Mouse (Mus musculus) right cerebral cortex, postnatal 4 days (tissue): ENCODE measurements around the gene Sfi1.
"Not testable (repeated sequence)": the region's sequence is repeated elsewhere in the genome, so short reads cannot be mapped to it uniquely, and the experiment has no call there.

Experiments used
- DNase-seq: peaks from one replicate; pipeline ENCODE4 v3.0.0-alpha.2; 2022

Gene Sfi1

DNA sequence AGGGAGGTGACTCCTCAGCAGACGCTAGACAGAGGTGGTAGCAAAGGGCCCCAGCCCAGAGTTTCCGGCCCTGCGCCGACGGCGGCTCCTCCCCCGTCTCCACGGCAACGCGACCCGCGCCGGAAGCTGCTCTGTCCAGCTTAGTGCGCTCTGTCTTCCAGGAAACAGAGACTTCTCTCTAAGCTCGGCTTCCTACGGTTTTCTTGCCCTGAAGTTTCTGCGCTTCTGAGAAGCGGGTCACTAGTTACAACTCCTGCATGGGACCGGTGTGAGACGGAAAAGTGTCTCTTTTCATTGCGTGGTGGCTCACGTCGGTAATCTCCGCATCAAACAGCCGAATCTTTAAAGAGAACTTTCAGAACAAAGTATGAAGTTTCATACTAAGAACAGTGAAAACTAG is at the start of gene Sfi1:
Sfi1 (minus strand) TSS at position 101 of the 400 bp plus-strand sequence.
- no peak for DNase-seq

DNA sequence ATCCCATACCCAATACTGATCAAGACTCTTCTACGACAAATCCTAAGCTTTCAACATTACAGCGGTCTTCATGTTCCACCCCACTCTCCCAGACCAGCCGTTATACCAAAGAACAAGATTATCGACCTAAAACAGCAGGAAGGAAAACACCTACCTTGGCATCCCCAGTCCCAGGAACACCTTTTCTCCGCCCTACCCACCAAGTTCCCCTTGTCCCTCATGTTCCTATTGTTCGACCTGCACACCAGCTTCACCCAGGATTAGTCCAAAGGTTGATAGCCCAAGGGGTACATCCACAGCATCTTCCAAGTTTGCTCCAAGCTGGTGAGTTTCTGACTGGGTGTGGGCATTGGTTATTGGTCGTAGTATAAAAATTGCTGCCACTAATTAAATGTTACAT is 49.1 kb upstream of the Sfi1 start:
- DNase-seq: no peak

DNA sequence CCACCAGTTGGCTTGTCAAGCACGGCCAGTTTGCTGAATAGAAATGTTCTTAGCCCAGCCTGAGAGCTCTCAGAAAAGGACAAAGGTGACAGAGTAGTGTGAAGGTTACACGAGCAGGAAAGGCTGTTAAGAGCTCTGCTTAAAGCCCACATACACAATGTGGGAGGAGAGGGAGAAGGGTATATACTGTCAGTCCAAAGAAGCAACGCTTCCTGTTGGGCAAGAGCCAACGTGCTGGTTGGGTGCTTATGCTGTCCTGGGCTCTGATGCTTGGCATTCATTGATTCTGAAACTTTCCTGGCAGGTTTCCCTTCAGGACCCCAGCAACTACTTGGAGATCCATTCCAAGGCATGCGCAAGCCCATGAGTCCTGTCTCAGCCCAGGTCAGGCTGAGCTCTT is 42.0 kb upstream of the Sfi1 start:
- no peak for DNase-seq

DNA sequence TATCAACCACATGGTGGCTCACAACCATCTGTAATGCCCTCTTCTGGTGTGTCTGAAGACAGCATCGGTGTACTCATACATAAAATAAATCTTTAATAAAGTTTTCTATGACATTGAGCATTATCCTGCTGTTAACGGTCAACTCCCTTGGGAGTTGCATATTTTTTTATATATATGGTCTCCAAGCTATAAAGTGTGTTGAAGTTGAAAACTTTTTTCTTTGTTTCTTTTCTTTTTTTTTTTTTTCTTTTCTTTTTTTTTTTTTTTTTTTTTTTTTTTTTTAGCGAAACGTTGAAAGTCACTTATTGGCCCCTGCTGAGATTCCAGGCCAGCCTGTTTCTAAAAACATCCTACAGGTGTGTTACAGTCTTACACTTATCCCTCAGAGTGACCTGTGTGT is 40.4 kb upstream of the Sfi1 start:
- no peak for DNase-seq

DNA sequence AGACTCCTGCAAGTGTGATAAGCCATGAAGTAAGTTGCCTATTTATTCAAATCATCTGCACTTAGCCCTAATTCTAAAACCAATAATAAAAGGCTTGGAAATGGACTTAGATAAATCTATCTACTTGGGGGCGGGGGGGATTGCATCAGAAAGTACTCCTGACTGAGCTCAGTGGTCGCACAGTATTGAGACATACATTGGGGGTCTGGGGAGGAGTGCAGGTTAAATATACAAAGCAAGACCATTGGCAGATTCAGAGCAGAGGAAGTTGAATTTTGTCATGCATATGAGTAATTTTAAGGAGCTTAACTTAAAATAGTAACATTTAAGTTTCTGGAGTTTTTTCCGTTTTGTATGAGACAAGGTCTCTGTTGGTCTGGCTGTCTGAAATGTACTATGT is 39.0 kb upstream of the Sfi1 start:
- DNase-seq: no peak

DNA sequence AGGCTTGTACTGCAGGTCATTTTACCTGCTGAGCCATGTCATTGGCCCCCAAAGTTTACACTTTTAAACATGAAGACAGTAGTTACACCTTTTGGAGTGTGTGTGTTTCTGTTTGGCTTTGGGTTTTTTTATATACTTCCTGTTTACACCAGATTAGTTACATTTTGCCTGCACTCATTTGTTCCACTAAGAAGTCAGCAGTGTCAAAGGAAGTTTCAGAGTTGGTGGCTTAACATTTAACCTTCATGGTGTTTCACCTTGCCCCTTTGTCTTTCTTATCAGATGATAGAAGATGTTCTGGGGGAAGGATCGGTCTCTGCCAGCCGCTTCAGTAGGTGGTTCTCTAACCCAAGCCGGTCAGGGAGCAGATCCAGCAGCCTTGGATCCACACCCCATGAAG is 33.9 kb upstream of the Sfi1 start:
- no peak for DNase-seq

DNA sequence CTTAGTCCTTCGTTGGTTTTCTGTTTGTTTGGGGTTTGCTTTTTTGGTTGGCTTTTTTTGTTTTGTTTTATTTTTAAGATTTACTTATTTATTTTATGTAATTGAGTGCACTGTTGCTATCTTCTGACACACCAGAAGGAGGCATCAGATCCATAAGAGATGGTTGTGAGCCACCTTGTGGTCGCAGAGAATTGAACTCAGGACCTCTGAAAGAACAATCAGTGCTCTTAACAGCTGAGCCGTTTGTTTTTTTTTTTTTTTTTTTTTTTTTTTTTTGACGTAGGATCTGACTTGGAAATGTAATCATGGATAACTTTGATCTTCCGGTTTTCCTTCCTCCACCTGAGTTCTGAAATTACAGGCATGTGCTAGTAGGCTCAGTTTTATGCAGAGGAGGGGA is 29.8 kb upstream of the Sfi1 start:
- DNase-seq: no peak

DNA sequence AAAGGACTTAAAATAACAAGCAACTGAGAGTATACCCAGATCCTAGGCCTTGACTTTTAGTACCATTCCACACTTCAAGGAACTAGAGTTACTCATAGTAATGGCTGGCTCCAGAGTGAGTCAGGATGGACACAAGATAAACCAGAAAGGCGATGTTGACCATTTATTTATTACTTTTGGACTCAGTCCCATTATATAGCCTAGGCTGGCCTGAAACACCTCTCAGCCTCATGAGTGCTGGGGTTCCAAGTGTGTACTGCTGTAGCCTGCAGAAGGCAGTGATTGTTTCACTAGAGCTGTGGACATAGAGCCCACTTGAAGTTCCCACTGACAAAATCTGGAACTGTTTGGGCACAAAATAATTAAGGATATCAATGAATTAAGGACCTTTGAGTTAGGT is 19.3 kb upstream of the Sfi1 start:
- DNase-seq: no peak

DNA sequence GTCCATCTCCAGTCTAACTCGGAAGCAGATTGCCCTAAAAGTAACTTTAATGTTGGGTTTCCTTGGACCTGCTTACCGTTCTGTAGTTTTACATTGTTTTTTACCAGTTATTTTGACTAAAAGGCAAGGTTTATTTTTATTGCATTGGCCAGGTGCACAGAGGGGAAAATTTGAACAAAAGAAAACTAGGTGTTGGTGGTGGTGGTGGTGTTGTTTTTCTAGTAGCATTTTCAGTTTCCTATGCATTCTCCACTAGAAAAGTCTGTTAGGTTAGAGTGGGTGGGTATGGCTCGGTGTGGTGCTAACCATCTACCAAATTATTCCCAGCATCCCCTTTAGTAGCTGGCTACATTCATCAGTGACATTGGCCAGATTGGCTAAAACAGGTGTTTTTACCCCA is 13.5 kb upstream of the Sfi1 start:
- DNase-seq: no peak

DNA sequence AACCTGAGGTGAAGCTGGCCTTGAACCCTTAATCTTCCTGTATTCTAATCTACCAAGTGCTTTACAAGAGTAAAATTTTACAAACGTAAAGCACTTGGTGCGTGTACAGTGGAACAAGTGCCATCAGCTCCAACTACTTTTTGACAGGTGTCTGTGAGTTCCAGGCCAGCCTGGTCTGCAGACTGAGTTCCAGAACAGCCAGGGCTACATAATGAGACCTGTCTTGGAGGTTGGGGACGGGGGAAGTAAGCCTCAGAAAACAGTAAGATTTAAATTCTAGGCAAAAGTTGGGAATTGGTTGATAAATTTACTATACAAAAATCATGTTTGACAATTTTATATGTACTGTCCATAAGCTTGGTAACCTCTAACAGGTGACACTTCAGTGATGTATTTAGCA is 11.9 kb upstream of the Sfi1 start:
- no peak for DNase-seq

DNA sequence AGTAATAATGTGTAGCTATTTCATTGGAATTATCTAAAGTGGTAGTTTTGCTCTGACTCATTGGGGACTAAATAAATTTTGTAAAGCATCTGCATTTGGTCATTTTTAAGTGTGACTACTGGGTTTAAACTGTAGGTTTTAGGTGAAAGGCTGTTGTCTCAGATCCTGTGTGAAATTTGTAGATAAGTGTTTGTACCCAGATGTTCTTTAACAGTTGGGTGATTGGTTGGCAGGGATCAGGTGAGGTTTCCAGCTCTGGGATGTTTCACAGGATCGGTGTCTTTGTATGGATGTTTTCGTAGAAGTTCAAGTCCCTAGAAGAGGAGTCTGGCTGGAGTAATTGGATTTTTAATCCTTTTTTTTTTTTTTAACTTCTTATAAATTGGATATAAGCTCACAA is 10.5 kb upstream of the Sfi1 start:
- DNase-seq: no peak

DNA sequence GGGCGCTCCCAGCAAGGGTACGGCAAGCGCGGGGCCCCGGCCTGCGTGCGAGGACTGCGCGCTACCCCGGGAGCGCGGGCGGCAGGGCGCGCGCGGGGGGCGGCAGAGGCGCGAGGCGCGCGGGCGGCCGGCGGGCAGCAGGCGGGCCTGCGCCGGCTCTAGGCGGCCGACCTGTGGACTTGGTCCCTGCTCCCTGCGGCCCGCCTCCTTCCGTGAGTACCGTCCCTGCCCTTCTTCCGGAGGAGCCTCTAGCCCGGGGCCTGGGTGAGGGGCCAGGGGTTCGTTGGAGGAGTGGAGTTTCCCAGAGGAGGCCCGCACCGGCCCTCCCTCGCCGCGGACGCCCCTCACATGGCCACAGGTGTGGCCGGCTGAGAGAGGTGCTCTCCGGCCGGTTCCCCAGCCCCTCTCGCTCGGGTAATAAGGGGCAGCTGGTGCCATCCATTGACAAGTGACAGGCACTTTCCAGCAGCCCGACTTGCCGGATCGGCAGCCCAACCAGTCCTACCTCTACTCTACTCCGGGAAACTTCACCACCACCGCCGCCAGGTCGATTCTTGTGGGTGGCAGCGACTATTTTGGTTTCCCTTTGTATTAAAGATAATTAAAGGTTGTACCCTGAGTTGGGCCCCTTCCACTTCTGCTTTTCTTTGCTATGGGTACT is 9.6 kb upstream of the Sfi1 start:
- peak; percentile 47 for DNase-seq

DNA sequence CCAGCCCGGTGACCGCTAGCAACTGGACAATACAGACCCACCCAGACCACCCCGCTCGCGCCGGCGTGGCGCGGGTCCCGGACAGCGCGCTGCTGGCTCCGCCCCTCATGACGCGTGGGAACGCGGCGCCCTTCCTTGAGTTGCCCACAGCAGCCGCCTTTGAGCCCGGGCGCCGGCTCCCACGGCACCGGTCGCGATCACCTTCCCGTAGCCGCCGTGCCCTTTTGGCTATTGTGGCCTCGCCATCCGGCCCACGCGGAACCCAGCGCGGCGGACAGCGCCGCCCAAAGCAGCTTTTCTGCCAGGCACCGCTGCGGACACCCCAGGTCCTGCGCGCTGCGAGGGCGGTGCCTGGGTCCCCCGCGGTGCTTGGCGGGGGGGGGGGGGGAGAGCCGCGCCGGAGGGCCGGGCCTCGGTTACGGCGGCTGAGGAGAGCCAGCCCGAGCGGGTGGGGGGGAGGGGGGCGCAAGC is 9.0 kb upstream of the Sfi1 start, which contains the start of gene Eif4enif1:
Eif4enif1 (plus strand) TSS at position 162 of the 471 bp plus-strand sequence.
- DNase-seq: peak; percentile 87

DNA sequence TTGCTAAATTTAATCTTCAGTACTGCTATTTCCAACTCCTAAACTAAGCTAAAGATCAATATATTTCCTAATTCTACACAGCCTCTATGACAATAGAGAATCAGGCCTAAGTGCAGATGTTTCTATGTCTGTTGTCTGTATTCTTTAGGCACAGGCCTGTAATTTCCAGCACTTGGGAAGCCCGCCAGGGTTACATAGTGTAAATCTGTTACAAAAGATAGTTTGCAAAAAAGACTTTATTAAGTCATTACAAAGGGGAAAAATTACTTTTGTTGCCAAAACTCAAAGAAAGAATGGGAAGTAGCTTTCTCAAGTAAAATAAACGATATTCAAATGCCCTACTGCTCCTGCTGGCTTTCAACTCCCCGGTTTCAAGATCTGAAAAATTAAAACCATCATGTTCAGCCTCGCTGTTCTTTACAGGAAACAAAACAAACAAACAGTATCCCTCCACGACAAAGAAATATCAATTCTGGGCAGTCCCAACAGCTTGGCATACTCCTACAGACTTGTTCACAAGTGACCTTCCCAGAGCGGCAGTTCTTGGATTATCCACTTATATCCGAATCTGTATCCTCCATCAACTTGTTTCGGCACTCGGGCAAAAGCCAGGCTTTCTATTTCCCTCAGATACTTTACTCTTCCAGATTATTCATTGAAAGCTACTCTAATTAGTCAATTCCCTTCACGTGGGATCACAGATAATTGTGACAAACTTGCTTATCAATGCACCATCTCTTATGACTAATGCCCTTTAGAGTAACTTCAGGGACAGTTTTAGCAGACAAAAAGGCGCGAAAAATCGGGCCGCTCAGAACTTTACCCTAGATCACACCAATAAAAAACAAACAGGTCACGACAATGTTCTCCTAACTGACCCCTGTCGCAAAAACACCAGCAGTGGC is 8.3 kb upstream of the Sfi1 start:
- peak; percentile 10 for DNase-seq

DNA sequence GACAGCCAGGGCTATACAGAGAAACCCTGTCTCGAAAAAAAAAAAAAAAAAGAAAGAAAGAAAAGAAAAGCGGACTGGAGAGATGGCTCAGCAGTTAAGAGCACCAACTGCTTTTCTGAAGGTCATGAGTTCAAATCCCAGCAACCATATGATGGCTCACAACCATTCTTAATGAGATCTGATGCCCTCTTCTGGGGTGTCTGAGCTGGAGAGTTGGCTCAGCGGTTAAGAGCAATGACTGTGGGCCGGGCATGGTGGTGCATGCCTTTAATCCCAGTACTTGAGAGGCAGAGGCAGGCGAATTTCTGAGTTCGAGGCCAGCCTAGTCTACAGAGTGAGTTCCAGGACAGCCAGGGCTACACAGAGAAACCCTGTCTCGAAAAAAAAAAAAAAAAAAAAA is 7.4 kb upstream of the Sfi1 start:
- DNase-seq: not testable (repeated sequence)

DNA sequence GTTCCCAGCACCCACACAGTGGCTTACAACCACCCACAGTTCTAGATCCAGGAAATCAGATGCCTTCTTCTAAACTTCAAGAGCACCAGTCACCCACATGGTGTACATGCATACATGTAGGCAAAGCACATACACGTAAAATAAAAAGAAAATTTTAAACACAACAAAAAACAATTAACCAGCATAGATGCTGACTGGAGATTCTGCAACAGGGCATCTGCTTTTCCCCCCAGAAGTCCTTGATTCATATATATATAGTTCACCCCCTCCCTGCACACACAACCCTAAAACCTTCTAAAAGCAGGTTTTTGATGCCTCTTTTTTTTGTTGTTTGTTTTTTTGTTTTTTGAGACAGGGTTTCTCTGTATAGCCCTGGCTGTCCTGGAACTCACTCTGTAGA is 10.6 kb downstream of the Sfi1 start:
- not testable (repeated sequence) for DNase-seq

DNA sequence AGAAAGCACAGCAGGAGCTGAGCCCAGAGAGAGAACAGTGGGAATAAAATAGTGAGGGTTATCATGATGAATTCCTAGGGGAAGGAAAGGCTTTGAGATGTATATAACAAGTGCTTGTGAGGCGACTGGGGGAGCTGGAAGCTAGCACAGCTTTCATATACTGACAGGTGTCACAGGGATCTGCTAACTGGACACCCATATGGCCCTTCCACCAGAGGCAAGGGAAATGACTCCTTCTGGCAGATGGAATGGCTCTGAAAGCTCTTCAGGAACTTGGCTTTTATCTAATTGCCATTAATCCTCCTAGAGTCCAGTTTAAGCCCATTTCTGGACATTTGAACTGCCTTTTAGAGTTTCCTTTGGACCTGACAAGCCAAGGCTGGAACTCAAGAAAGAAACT is 11.3 kb downstream of the Sfi1 start:
- DNase-seq: not testable (repeated sequence)

DNA sequence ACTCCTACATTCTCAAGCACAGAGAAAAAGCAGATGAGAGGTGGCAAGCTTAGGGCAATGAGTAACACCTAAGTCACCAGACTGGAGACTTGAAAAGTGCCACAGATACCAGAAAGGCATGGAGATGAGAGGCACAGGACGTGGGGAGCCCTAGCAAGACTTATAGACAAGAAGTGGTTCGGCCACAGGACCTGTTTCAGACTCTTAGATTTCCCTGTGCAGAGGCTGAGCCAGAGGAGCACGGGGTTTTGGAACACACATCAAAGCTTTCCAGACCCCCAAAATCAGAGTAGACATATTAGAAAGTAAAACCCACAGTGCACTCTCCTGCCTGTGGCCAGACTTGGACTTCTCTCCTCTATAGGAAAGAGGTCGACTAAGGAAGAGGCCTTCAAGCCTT is 12.0 kb downstream of the Sfi1 start:
- peak; percentile 53 for DNase-seq

DNA sequence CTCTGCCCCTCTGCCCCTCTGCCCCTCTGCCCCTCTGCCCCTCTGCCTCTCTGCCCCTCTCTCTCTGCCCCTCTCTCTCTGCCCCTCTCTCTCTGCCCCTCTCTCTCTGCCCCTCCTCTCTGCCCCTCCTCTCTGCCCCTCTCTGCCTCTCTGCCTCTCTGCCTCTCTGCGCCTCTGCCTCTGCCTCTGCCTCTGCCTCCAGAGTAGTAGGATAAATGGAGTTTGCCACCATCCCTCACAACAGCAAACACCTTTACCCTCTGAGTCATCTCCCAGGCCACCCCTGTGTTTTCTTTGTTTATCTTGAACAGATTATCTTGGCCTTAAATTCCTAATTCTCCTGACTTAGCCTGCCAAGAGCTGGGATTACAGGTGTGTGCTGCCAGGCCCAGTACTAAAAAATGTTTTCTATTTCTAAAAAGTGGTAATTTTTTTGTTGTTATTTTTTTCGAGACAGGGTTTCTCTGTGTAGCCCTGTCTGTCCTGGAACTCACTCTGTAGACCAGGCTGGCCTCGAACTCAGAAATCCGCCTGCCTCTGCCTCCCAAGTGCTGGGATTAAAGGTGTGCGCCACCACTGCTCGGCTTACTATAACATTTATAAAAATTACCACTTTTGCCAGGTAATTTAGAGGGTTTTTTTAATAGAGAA is 12.6 kb downstream of the Sfi1 start:
- not testable (repeated sequence) for DNase-seq

DNA sequence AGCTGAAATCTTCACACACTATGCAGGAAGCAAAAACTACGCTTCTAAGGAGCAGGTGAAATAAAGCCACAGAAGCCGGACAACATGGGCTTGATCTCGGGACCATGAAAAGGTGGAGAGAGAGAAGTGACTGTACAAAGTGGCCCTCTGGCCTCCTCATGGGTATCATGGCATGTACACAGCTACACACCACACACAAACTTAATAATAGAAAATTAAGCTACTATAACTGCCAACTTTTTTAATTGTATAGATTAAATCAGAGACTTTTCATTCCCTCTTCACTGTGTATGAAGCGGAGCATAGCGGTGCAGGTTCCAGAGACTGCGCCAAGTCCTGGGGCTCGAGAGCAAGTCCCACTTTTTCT is 13.6 kb downstream of the Sfi1 start:
- not testable (repeated sequence) for DNase-seq

DNA sequence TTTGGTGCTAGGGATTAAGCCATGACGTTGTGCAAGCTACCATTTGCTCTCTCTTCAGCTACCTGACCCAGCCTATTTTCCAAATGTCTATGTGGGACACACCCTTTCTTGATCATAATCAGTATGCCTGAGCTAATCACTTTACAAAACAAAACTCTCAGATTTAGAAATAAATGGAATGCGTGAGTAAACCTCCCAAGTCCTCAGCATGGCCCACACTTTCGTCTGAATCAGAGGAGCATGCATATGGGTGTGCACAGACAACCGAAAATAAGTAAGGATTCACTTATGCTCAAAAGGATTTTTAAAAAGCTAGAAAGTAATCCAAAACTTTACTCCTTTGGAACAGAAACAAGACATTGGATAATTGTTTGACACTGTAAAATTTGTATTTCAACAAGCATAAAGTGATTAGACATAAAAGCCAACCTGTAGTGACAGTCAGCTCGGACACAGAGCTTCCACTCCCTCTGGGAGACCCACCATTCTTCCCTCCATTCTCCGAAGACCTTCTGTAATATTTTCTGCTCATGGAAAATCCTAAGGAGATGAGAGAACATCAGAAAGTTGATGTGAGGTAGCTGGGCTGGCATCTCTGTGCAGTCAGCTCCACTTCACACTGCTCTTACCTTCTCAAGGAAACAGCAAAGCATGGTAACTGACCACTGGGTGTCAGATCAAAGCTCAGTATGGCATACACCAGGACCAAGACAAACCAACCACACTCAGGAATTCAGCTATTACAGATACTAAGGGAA is 14.1 kb downstream of the Sfi1 start:
- DNase-seq: peak; percentile 23

DNA sequence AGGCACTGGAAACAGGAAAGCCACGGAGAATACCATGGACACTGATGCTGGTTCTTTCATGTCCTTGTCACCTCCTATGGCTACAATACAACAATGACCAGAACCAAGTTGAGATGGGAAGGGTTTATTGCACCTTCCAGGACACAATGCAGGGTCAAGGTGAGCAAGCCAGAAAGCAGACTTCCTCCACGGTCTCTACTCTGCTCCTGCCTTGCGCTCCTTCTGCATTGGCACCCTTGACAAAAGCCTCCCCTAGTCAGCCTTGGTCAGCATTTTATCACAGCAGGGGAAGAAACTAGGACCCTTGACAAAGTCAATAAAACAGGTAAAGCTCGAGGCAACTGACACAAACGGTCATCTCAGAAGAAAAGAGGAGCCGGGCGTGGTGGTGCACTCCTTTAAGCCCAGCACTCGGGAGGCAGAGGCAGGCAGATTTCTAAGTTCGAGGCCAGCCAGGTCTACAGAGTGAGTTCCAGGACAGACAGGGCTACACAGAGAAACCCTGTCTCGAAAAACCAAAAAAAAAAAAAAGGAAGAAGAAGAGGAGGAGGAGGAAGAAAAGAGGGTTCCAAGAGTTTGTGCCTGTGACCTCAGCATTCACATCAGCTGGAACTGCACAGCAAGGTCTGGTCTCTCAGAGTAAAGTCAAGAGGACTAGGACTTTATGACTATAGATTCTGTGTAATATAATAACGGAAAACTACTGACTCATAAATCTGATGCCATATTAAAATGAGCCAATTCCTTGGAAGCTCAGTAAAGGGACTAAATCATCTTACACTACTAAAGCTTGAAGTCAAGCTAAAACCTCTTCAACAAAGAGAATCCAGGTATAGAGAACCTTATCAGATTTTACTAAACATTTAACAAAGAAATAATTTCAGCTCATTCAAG is 19.6 kb downstream of the Sfi1 start:
- DNase-seq: peak; percentile 46
